Mouse (Mus musculus) lung, adult 2 months (tissue): Measurements from ENCODE around the gene Kcne1.
A peak's percentile ranks its signal among the peaks of the same experiment; 100 is the strongest.

Experiments used
- CTCF ChIP-seq: fragments of 200-500 bp; IDR thresholded peaks from 2 replicates; pipeline ENCODE4 v1.5.1; 2011; ENCODE audit warnings: mild to moderate bottlenecking, low read length, control low read depth; ENCODE audit not compliant: insufficient read depth
- POLR2A ChIP-seq: fragments of 200-500 bp; IDR thresholded peaks from 2 replicates; pipeline ENCODE4 v1.6.1; 2011; ENCODE audit warnings: low read depth, mild to moderate bottlenecking, control low read depth, low read length, borderline replicate concordance; ENCODE audit errors: extremely low read depth

GRCm38 (mm10) chr16:92336280-92336679 is 23.0 kb downstream of the Kcne1 start:
- TF ChIP-seq CTCF, result peak; percentile 98
- TF ChIP-seq POLR2A, result no peak
